Comparison of ENCODE assay signal across 18 mouse cellular contexts in genomic region chr16:97609676-97610075, GRCm38 (mm10). TPM values are rescaled to one million over a fixed set of nuclear protein-coding genes. Genes with fewer than 3 reads are reported as not detected.
DNase-seq lines count a peak whose midpoint lies in the region; ATAC-seq and TF ChIP-seq lines count a peak whose summit lies in the region.
"Had no signal": no experiment of that assay in that cellular context is flagged by ENCODE, and none has a peak within 500 bp of the region (broad histone marks: within the 10 kb centered on the region; RNA-seq: fewer than 3 reads in every experiment).

No protein-coding gene starts in this region.

- peaks cover 32% of the 10 kb centered on the region for H3K27me3 ChIP-seq in lung, embryonic 14.5 days (ENCODE audit: insufficient read depth, low read length)
- H3K27me3 ChIP-seq in kidney, adult 2 months (replicated peaks; ENCODE audit: control insufficient read depth, insufficient read depth, low read length): no peaks in the 10 kb centered on the region
- H3K27me3 ChIP-seq in stomach, embryonic 15.5 days (replicated peaks): peaks cover 22% of the 10 kb centered on the region
- H3K27me3 ChIP-seq: CH12.LX had no signal

- 0 out of 2 replicates have a peak overlapping the region, but pooled peaks have one; percentile 23 for H3K9ac ChIP-seq in lung, embryonic 14.5 days
- no peak overlapping the region for H3K9ac ChIP-seq in stomach, embryonic 15.5 days
- H3K9ac ChIP-seq: embryonic facial prominence, embryonic 12.5 days; limb, embryonic 12.5 days; midbrain, embryonic 12.5 days had no signal

- TF ChIP-seq POLR2A in kidney, adult 2 months (IDR thresholded peaks at IDR 0.05; ENCODE audit: low read depth, low read length): no peak

- ATAC-seq in lung, embryonic 14.5 days (ENCODE audit: insufficient read depth): no peak
- no peak for ATAC-seq in stomach, embryonic 15.5 days (ENCODE audit: insufficient read depth, low FRiP score, low read depth)
- ATAC-seq: forebrain, embryonic 14.5 days; hindbrain, embryonic 16.5 days had no signal

- no peaks in the 10 kb centered on the region for H3K36me3 ChIP-seq in lung, embryonic 14.5 days (ENCODE audit: insufficient read depth)
- no peaks in the 10 kb centered on the region for H3K36me3 ChIP-seq in kidney, adult 2 months (ENCODE audit: control insufficient read depth, insufficient read depth, low read length)
- no peaks in the 10 kb centered on the region for H3K36me3 ChIP-seq in stomach, embryonic 15.5 days
- H3K36me3 ChIP-seq: embryonic facial prominence, embryonic 12.5 days; limb, embryonic 12.5 days; midbrain, embryonic 12.5 days had no signal

- H3K4me3 ChIP-seq in lung, embryonic 14.5 days (ENCODE audit: low read depth, low read length): peak overlapping the region; percentile 40
- peak overlapping the region; percentile 69 for H3K4me3 ChIP-seq in kidney, adult 2 months (ENCODE audit: insufficient read depth, low read depth, low read length)
- peak overlapping the region; percentile 49 for H3K4me3 ChIP-seq in stomach, embryonic 15.5 days (replicated peaks)

- H3K9me3 ChIP-seq in lung, embryonic 14.5 days (ENCODE audit: low read depth, low read length): no peaks in the 10 kb centered on the region
- H3K9me3 ChIP-seq in stomach, embryonic 15.5 days: no peaks in the 10 kb centered on the region
- H3K9me3 ChIP-seq: embryonic facial prominence, embryonic 12.5 days; limb, embryonic 12.5 days; midbrain, embryonic 12.5 days had no signal

- no peak for TF ChIP-seq CTCF in lung, embryonic 14.5 days (IDR thresholded peaks at IDR 0.05; ENCODE audit: low read depth)
- no peak for TF ChIP-seq CTCF in kidney, adult 2 months (conservative IDR thresholded peaks at IDR 0.05; ENCODE audit: insufficient read depth, insufficient read length, low read depth, low read length)

- DNase-seq in lung, embryonic 14.5 days: no peak
- DNase-seq in lung, postnatal 14 days: no peak
- DNase-seq in kidney, adult 2 months: peak; percentile 84
- peak; percentile 62 for DNase-seq in kidney, postnatal 14 days
- no peak for DNase-seq in urinary bladder, adult 2 months (ENCODE audit: low spot score)
- DNase-seq in Muller cell, postnatal 12 days (ENCODE audit: inconsistent ontology term): no peak
- no peak for DNase-seq in adrenal gland, postnatal 36 days
- DNase-seq: adrenal gland, adult 2 months; spleen, adult 18-20 months had no signal

- 78% methylated on average over 2 of the region's 2 CpGs for WGBS in lung, embryonic 14.5 days
- 53% methylated on average over 2 of the region's 2 CpGs for WGBS in kidney, adult 2 months
- WGBS in stomach, embryonic 15.5 days: 54% methylated on average over 2 of the region's 2 CpGs

- H3K4me1 ChIP-seq in lung, embryonic 14.5 days (ENCODE audit: insufficient read depth): no peaks in the 10 kb centered on the region
- H3K4me1 ChIP-seq in kidney, adult 2 months (ENCODE audit: control insufficient read depth, insufficient read depth, low read length): peaks cover 29% of the 10 kb centered on the region
- 0 out of 2 replicates have a peak, but pooled peaks cover 7% of the 10 kb centered on the region for H3K4me1 ChIP-seq in stomach, embryonic 15.5 days

- peak overlapping the region; percentile 66 for H3K4me2 ChIP-seq in lung, embryonic 14.5 days
- H3K4me2 ChIP-seq in stomach, embryonic 15.5 days: peak overlapping the region; percentile 70

- no peak overlapping the region for H3K27ac ChIP-seq in lung, embryonic 14.5 days (ENCODE audit: low read depth)
- peak overlapping the region; percentile 83 for H3K27ac ChIP-seq in kidney, adult 2 months (ENCODE audit: insufficient read depth, low read depth, low read length)
- no peak overlapping the region for H3K27ac ChIP-seq in stomach, embryonic 15.5 days
- H3K27ac ChIP-seq: embryonic facial prominence, embryonic 12.5 days; limb, embryonic 12.5 days; midbrain, embryonic 12.5 days had no signal

RNA-seq across cellular contexts. Expression of gene Tmprss2, which starts 1.3 kb away (rescaled TPM):
- 6.4 and 7.4 TPM in 2 replicates for polyA plus RNA-seq in lung, embryonic 14.5 days (2014; fragmentation: Nextera tagmentation; extraction: Ambion mirVana)
- 97.2 and 115 TPM in 2 replicates for polyA plus RNA-seq in kidney, adult 2 months (2012; rRNA removed)
- polyA plus RNA-seq in stomach, embryonic 15.5 days (2015; fragmentation: Nextera tagmentation; extraction: Ambion mirVana): 34.4 and 37.6 TPM in 2 replicates
- polyA plus RNA-seq in urinary bladder, adult 2 months (2012; rRNA removed): 453 and 604 TPM in 2 replicates
- not detected for total RNA-seq in adrenal gland, postnatal 36 days (2021)
- total RNA-seq: CH12.LX; gastrocnemius, adult 8-10 months; layer of hippocampus, postnatal 14 days had no signal
- polyA plus RNA-seq: forebrain, embryonic 14.5 days had no signal

Comparison
In these comparisons a context has a peak if more than half of its experiments do, and no peak if none do; other contexts are left out.
1. DNase-seq: peak in kidney, adult 2 months (single experiment) and kidney, postnatal 14 days (single experiment); none in lung, embryonic 14.5 days (single experiment), lung, postnatal 14 days (single experiment), urinary bladder, adult 2 months (single experiment), Muller cell, postnatal 12 days (single experiment) and adrenal gland, postnatal 36 days (0 of 2).
2. Peak in every context shown above with its lines, with median percentiles within 50 percentile points of each other: H3K4me3 ChIP-seq.